Mouse (Mus musculus) thymus, adult 2 months (tissue): ENCODE results near the gene Eci1.

Experiments used
- CTCF ChIP-seq: fragments of 200-500 bp; IDR thresholded peaks from 2 replicates; pipeline ENCODE4 v1.5.1; 2012; ENCODE audit warnings: mild to moderate bottlenecking, control low read depth, low read length, moderate library complexity, borderline replicate concordance; ENCODE audit not compliant: control insufficient read depth, poor library complexity, insufficient read depth; ENCODE audit errors: extremely low read depth
- POLR2A ChIP-seq: fragments of 200-500 bp; IDR thresholded peaks from 2 replicates; pipeline ENCODE4 v1.6.1; 2012; ENCODE audit warnings: mild to moderate bottlenecking, low read length, control low read depth, moderate library complexity; ENCODE audit not compliant: control insufficient read depth, poor library complexity, insufficient read depth; ENCODE audit errors: extremely low read depth

- TF ChIP-seq POLR2A, result no peak
- TF ChIP-seq CTCF, result no peak
Observed at GRCm38 (mm10) chr17:24427170-24427557, 723 bp downstream of the Eci1 start.
